8 mouse cellular contexts compared by ENCODE assay signal in genomic region chr1:87721382-87721781, GRCm38 (mm10). TPM values are rescaled to one million over a fixed set of nuclear protein-coding genes. Genes with fewer than 3 reads are reported as not detected.
A peak's percentile ranks its signal among the peaks of the same experiment; 100 is the strongest.
DNase-seq lines count a peak whose midpoint lies in the region; ATAC-seq and TF ChIP-seq lines count a peak whose summit lies in the region.

No protein-coding gene starts in this region.

- intact Hi-C loops in gastrocnemius, adult 2 months (cut with DNase I), result loop anchor here (1.0 kb wide), 1 partner anchor 180 kb away; no protein-coding TSS in a partner anchor

- no peaks in the 10 kb centered on the region for H3K79me2 ChIP-seq in MEL (ENCODE audit: control insufficient read depth, insufficient read depth, low read length, poor library complexity)

- WGBS in hindbrain, embryonic 15.5 days, result 30% methylated on average over 8 of the region's 8 CpGs
- 26% methylated on average over 8 of the region's 8 CpGs for WGBS in limb, embryonic 15.5 days
- 40% methylated on average over 8 of the region's 8 CpGs for WGBS in neural tube, embryonic 15.5 days

- peak; percentile 54 for DNase-seq in gastrocnemius, adult 2 months
- DNase-seq in gastrocnemius, adult 8-10 months (ENCODE audit: low spot score in 2 of 2), result no peak
- no peak for DNase-seq in MEL (ENCODE audit: low read depth, low spot score)
- peak; percentile 43 for DNase-seq in embryo, embryonic 9.5 days (ENCODE audit: extremely low spot score)
- DNase-seq in spleen, postnatal 36 days (ENCODE audit: low spot score in 2 of 2), result no peak

- TF ChIP-seq CTCF in gastrocnemius, adult 2 months (IDR thresholded peaks at IDR 0.05), result peak; percentile 70
- peak in 2 of 3 experiments; percentile 6 to 16; a peak in 2 of 6 replicates for TF ChIP-seq CTCF in MEL (IDR thresholded peaks at IDR 0.05 in 2 of 3, conservative IDR thresholded peaks at IDR 0.05 in 1 of 3; ENCODE audit: control insufficient read depth in 1 of 3, insufficient read depth in 1 of 3, low read depth in 2 of 3, low read length in 3 of 3, poor library complexity in 1 of 3, severe bottlenecking in 1 of 3)

- peaks cover 0 to 5% of the 10 kb centered on the region in 2 experiments; a peak in 1 of 4 replicates for H3K36me3 ChIP-seq in MEL (ENCODE audit: control insufficient read depth in 1 of 2, insufficient read depth in 2 of 2, low read length in 2 of 2)
- no peaks in the 10 kb centered on the region for H3K36me3 ChIP-seq in hindbrain, embryonic 15.5 days
- H3K36me3 ChIP-seq in limb, embryonic 15.5 days, result no peaks in the 10 kb centered on the region
- no peaks in the 10 kb centered on the region for H3K36me3 ChIP-seq in neural tube, embryonic 15.5 days

- H3K27ac ChIP-seq in gastrocnemius, adult 2 months, result no peak overlapping the region
- H3K27ac ChIP-seq in MEL (ENCODE audit: control insufficient read depth, low read depth, low read length), result no peak overlapping the region
- H3K27ac ChIP-seq in hindbrain, embryonic 15.5 days (replicated peaks), result no peak overlapping the region
- no peak overlapping the region for H3K27ac ChIP-seq in limb, embryonic 15.5 days
- no peak overlapping the region for H3K27ac ChIP-seq in neural tube, embryonic 15.5 days (replicated peaks)

- H3K27me3 ChIP-seq in MEL (ENCODE audit: control insufficient read depth in 1 of 2, insufficient read depth in 2 of 2, low read length in 2 of 2), result no peaks in the 10 kb centered on the region
- H3K27me3 ChIP-seq in hindbrain, embryonic 15.5 days, result no peaks in the 10 kb centered on the region
- no peaks in the 10 kb centered on the region for H3K27me3 ChIP-seq in limb, embryonic 15.5 days
- H3K27me3 ChIP-seq in neural tube, embryonic 15.5 days (replicated peaks), result no peaks in the 10 kb centered on the region; the same call in 1 of the 2 replicates

- peak; percentile 79 for ATAC-seq in hindbrain, embryonic 15.5 days (ENCODE audit: low FRiP score, low read depth)
- peak; percentile 47; the same call in 1 of the 2 replicates for ATAC-seq in limb, embryonic 15.5 days (ENCODE audit: insufficient number of reproducible peaks, low FRiP score, low TSS enrichment, low read depth)
- peak; percentile 80 for ATAC-seq in neural tube, embryonic 15.5 days (ENCODE audit: low FRiP score)

- no peak overlapping the region for H3K4me2 ChIP-seq in hindbrain, embryonic 15.5 days
- no peak overlapping the region for H3K4me2 ChIP-seq in limb, embryonic 15.5 days
- H3K4me2 ChIP-seq in neural tube, embryonic 15.5 days, result no peak overlapping the region

- no peaks in the 10 kb centered on the region for H3K4me1 ChIP-seq in MEL (ENCODE audit: control insufficient read depth in 1 of 2, insufficient read depth in 2 of 2, low read length in 2 of 2)
- no peaks in the 10 kb centered on the region for H3K4me1 ChIP-seq in hindbrain, embryonic 15.5 days (replicated peaks)
- peaks cover 5% of the 10 kb centered on the region; the same call in 1 of the 2 replicates for H3K4me1 ChIP-seq in limb, embryonic 15.5 days
- no peaks in the 10 kb centered on the region for H3K4me1 ChIP-seq in neural tube, embryonic 15.5 days

- no peak for TF ChIP-seq POLR2A in MEL (IDR thresholded peaks at IDR 0.05; ENCODE audit: control insufficient read depth in 1 of 2, insufficient read depth in 1 of 2, low read depth in 1 of 2, low read length in 2 of 2, poor library complexity in 1 of 2)

- no peak overlapping the region for H3K9ac ChIP-seq in MEL (ENCODE audit: control insufficient read depth, low read depth, low read length, poor library complexity, severe bottlenecking)
- no peak overlapping the region for H3K9ac ChIP-seq in hindbrain, embryonic 15.5 days
- H3K9ac ChIP-seq in limb, embryonic 15.5 days, result no peak overlapping the region
- H3K9ac ChIP-seq in neural tube, embryonic 15.5 days (replicated peaks), result no peak overlapping the region

- H3K4me3 ChIP-seq in gastrocnemius, adult 2 months, result no peak overlapping the region
- no peak overlapping the region for H3K4me3 ChIP-seq in MEL (ENCODE audit: control insufficient read depth in 1 of 2, insufficient read depth in 1 of 2, low read depth in 2 of 2, low read length in 2 of 2)
- H3K4me3 ChIP-seq in hindbrain, embryonic 15.5 days, result no peak overlapping the region
- no peak overlapping the region for H3K4me3 ChIP-seq in limb, embryonic 15.5 days
- no peak overlapping the region for H3K4me3 ChIP-seq in neural tube, embryonic 15.5 days (replicated peaks)

- H3K9me3 ChIP-seq in MEL (replicated peaks; ENCODE audit: insufficient read depth, low read length), result no peaks in the 10 kb centered on the region
- no peaks in the 10 kb centered on the region for H3K9me3 ChIP-seq in hindbrain, embryonic 15.5 days
- H3K9me3 ChIP-seq in limb, embryonic 15.5 days, result no peaks in the 10 kb centered on the region; the same call in 1 of the 2 replicates
- no peaks in the 10 kb centered on the region for H3K9me3 ChIP-seq in neural tube, embryonic 15.5 days (replicated peaks)

- TF ChIP-seq EP300 in MEL (IDR thresholded peaks at IDR 0.05; ENCODE audit: low read depth in 1 of 2, low read length in 2 of 2), result no peak

- peak; percentile 7 for TF ChIP-seq RAD21 in MEL (IDR thresholded peaks at IDR 0.05; ENCODE audit: low read depth, low read length)

TF ChIP-seq in MEL, 35 proteins besides CTCF, POLR2A, EP300 and RAD21:
- no peak for TF ChIP-seq MYC (IDR thresholded peaks at IDR 0.05; ENCODE audit: low read depth, low read length)
- no peak for TF ChIP-seq ZMIZ1 (IDR thresholded peaks at IDR 0.05; ENCODE audit: low read depth, low read length)
- TF ChIP-seq MAFK (IDR thresholded peaks at IDR 0.05; ENCODE audit: borderline replicate concordance, low read depth, low read length), result no peak
- TF ChIP-seq UBTF (IDR thresholded peaks at IDR 0.05; ENCODE audit: borderline replicate concordance, insufficient read depth, low read depth, low read length), result no peak
- TF ChIP-seq BHLHE40 (IDR thresholded peaks at IDR 0.05; ENCODE audit: borderline replicate concordance, low read depth, low read length), result no peak

RNA-seq across cellular contexts. Expression of gene Atg16l1, which starts 34.3 kb away (rescaled TPM):
- 10 to 100 TPM; 16.3 to 18.7 TPM for total RNA-seq in gastrocnemius, adult 2 months (2021)
- total RNA-seq in gastrocnemius, adult 8-10 months (2022), result 10 to 100 TPM; 14.4 to 18.5 (median 16.4) TPM
- 25.7 and 34.0 TPM in 2 replicates for total RNA-seq in MEL (2012; rRNA removed)
- 10 to 100 TPM in 1 of 2 experiments, not detected in 1; 33.8 TPM for polyA plus RNA-seq in MEL (2012; ENCODE audit: insufficient read depth in 1 of 2, insufficient read length in 2 of 2, low read depth in 1 of 2, low replicate concordance in 2 of 2, missing spikeins in 1 of 2)
- 71.4 and 73.9 TPM in 2 replicates for polyA plus RNA-seq in hindbrain, embryonic 15.5 days (2015; fragmentation: Nextera tagmentation; extraction: Ambion mirVana)
- 29.0 and 30.0 TPM in 2 replicates for polyA plus RNA-seq in limb, embryonic 15.5 days (2015; fragmentation: Nextera tagmentation; extraction: Ambion mirVana)
- polyA plus RNA-seq in neural tube, embryonic 15.5 days (2015; fragmentation: Nextera tagmentation; extraction: Ambion mirVana), result 65.4 and 74.5 TPM in 2 replicates

Comparison
In these comparisons a context has a peak if more than half of its experiments do, and no peak if none do; other contexts are left out.
1. DNase-seq: peak in gastrocnemius, adult 2 months (single experiment) and embryo, embryonic 9.5 days (single experiment); none in gastrocnemius, adult 8-10 months (0 of 2), MEL (single experiment) and spleen, postnatal 36 days (0 of 2).
2. Peak in every context shown above with its lines, with median percentiles within 50 percentile points of each other: ATAC-seq.